Mouse (Mus musculus) kidney, adult 2 months (tissue): ENCODE results near the gene Cenpn. TPM values are rescaled to one million over a fixed set of nuclear protein-coding genes. Genes with fewer than 3 reads are reported as not detected.

Source experiments
- DNase-seq: peaks from one replicate; pipeline ENCODE4 v3.0.0; 2021
- H3K27ac ChIP-seq: fragments of 200-500 bp; 2 replicates; pipeline ENCODE4 v1.5.1; 2012; ENCODE audit warnings: low read depth, low read length, control low read depth, inconsistent platforms; ENCODE audit not compliant: insufficient read depth
- H3K27me3 ChIP-seq: fragments of 200-500 bp; replicated peaks from 2 replicates; pipeline ENCODE4 v1.6.1; 2012; ENCODE audit warnings: mild to moderate bottlenecking, moderate library complexity, low read length, inconsistent platforms; ENCODE audit not compliant: control insufficient read depth, insufficient read depth
- H3K36me3 ChIP-seq: fragments of 200-500 bp; 2 replicates; pipeline ENCODE4 v1.6.1; 2012; ENCODE audit warnings: mild to moderate bottlenecking, moderate library complexity, low read length, inconsistent platforms; ENCODE audit not compliant: control insufficient read depth, insufficient read depth
- H3K4me1 ChIP-seq: fragments of 200-500 bp; 2 replicates; pipeline ENCODE4 v1.6.1; 2011; ENCODE audit warnings: low read length; ENCODE audit not compliant: control insufficient read depth, insufficient read depth
- H3K4me3 ChIP-seq: fragments of 200-500 bp; 2 replicates; pipeline ENCODE4 v1.5.1; 2011; ENCODE audit warnings: mild to moderate bottlenecking, low read depth, low read length, control low read depth; ENCODE audit not compliant: insufficient read depth
- CTCF ChIP-seq: fragments of 200-500 bp; conservative IDR thresholded peaks from 2 replicates; pipeline ENCODE4 v1.5.1; 2011; ENCODE audit warnings: low read depth, mild to moderate bottlenecking, control low read depth, low read length, moderate library complexity, mixed read lengths; ENCODE audit not compliant: insufficient read depth, insufficient read length
- POLR2A ChIP-seq: fragments of 200-500 bp; IDR thresholded peaks from one replicate; pipeline ENCODE4 v1.6.1; 2011; ENCODE audit warnings: low read depth, low read length, control low read depth
- WGBS: fragments of 180-500 bp; shearing (Covaris S2); methylation state at CpG from one replicate; pipeline ENCODE4 v1.1.7; 2018; 5-methylcytosine and 5-hydroxymethylcytosine counted together
- polyA plus RNA-seq: library from polyadenylated mRNA; depleted of rRNA; stranded (reverse); fragments of >200 nt; gene quantifications from 2 replicates; pipeline ENCODE4 v1.2.3, GENCODE M21; 2012

Gene Cenpn
- polyA plus RNA-seq, 1 experiment = 0.89 TPM

GRCm38 (mm10) chr8:116942284-116943058 lies 20.9 kb downstream of the Cenpn start:
- Histone ChIP-seq H3K4me1 (peaks cover 11% of the 10 kb centered on the region), H3K27ac (no peak overlapping the region), H3K4me3 (no peak overlapping the region), H3K27me3 (no peaks in the 10 kb centered on the region), H3K36me3 (no peaks in the 10 kb centered on the region)
- WGBS = 76% methylated on average over 12 of the region's 12 CpGs
- TF ChIP-seq POLR2A = no peak
- no peak for TF ChIP-seq CTCF
- DNase-seq = no peak

- peaks cover 11% of the 10 kb centered on the region for H3K4me1 ChIP-seq
- TF ChIP-seq POLR2A (no peak), CTCF (peak; percentile 60)
- DNase-seq = peak; percentile 94
- peak within 1 kb of the TSS; percentile 37 for H3K27ac ChIP-seq
- H3K4me3 ChIP-seq = peak within 1 kb of the TSS; percentile 97
- WGBS = 1% methylated on average over 46 of the region's 46 CpGs
- no peaks in the 10 kb centered on the region for H3K27me3 ChIP-seq
- no peaks in the 10 kb centered on the region for H3K36me3 ChIP-seq
Observed at GRCm38 (mm10) chr8:116943161-116943554, 21.6 kb downstream of the Cenpn start, which contains the start of gene Atmin. TSS of gene Atmin (plus strand) at chr8:116943393.

- peak overlapping the region; percentile 37 for H3K27ac ChIP-seq
- WGBS = under 1% methylated on average over 62 of the region's 62 CpGs
- peak; percentile 52 for DNase-seq
Observed at GRCm38 (mm10) chr8:116943555-116944384, 22.2 kb downstream of the Cenpn start.

GRCm38 (mm10) chr8:116944385-116944696 lies 22.8 kb downstream of the Cenpn start:
- H3K4me3 ChIP-seq = peak overlapping the region; percentile 97; the same call in 1 of the 2 replicates
- WGBS = 7% methylated on average over 4 of the region's 4 CpGs
- TF ChIP-seq POLR2A (no peak), CTCF (no peak)

More at GRCm38 (mm10) chr8:116943555-116944384, 22.2 kb downstream of the Cenpn start:
- no peak for TF ChIP-seq POLR2A
- no peak for TF ChIP-seq CTCF
- H3K36me3 ChIP-seq = no peaks in the 10 kb centered on the region
- H3K4me3 ChIP-seq = peak overlapping the region; percentile 97
- peaks cover 11% of the 10 kb centered on the region for H3K4me1 ChIP-seq
- H3K27me3 ChIP-seq = no peaks in the 10 kb centered on the region

GRCm38 (mm10) chr8:116945169-116945910 lies 23.8 kb downstream of the Cenpn start:
- H3K4me1 ChIP-seq = peaks cover 11% of the 10 kb centered on the region
- DNase-seq = no peak
- H3K36me3 ChIP-seq = no peaks in the 10 kb centered on the region
- WGBS = 88% methylated on average over 9 of the region's 9 CpGs
- H3K27ac ChIP-seq = no peak overlapping the region
- no peak overlapping the region for H3K4me3 ChIP-seq
- H3K27me3 ChIP-seq = no peaks in the 10 kb centered on the region
- TF ChIP-seq POLR2A (no peak), CTCF (no peak)

More at GRCm38 (mm10) chr8:116944385-116944696, 22.8 kb downstream of the Cenpn start:
- no peak for DNase-seq
- Histone ChIP-seq H3K4me1 (peaks cover 11% of the 10 kb centered on the region), H3K27ac (no peak overlapping the region), H3K36me3 (no peaks in the 10 kb centered on the region), H3K27me3 (no peaks in the 10 kb centered on the region)

- no peak overlapping the region for H3K27ac ChIP-seq
- peak overlapping the region; percentile 9 for H3K4me3 ChIP-seq
- 68% methylated on average over 21 of the region's 21 CpGs for WGBS
Observed at GRCm38 (mm10) chr8:116946268-116946838, 24.8 kb downstream of the Cenpn start.

More at GRCm38 (mm10) chr8:116946268-116946838, 24.8 kb downstream of the Cenpn start:
- Histone ChIP-seq H3K27me3 (no peaks in the 10 kb centered on the region), H3K36me3 (no peaks in the 10 kb centered on the region), H3K4me1 (peaks cover 14% of the 10 kb centered on the region)
- peak; percentile 21 for DNase-seq
- TF ChIP-seq POLR2A (no peak), CTCF (no peak)
